Mouse (Mus musculus): ENCODE measurements around the gene Mesd. TPM values are rescaled to one million over a fixed set of nuclear protein-coding genes. Genes with fewer than 3 reads are reported as not detected.

Gene Mesd
- polyA plus RNA-seq, 1 experiment from 2014 or later: 39.6 TPM

GRCm38 (mm10) chr7:83847187-83848075 lies 36.8 kb upstream of the Mesd start:
- Histone ChIP-seq H3K4me1 (ENCODE audit: insufficient read depth) (peaks cover 31% of the 10 kb centered on the region), H3K36me3 (replicated peaks; ENCODE audit: insufficient read depth, low read length) (no peaks in the 10 kb centered on the region), H3K9ac (replicated peaks) (no peak overlapping the region), H3K27ac (ENCODE audit: low read depth) (peak overlapping the region; percentile 58), H3K27me3 (ENCODE audit: insufficient read depth, low read length) (no peaks in the 10 kb centered on the region), H3K9me3 (ENCODE audit: low read length) (no peaks in the 10 kb centered on the region), H3K4me3 (ENCODE audit: low read depth, low read length) (no peak overlapping the region), H3K4me2 (ENCODE audit: low read depth, low read length) (no peak overlapping the region)
- ATAC-seq (peak; percentile 61), DNase-seq (no peak)
- TF ChIP-seq CTCF (IDR thresholded peaks at IDR 0.05; ENCODE audit: low read depth): no peak
- no peak for TF ChIP-seq EP300 (IDR thresholded peaks at IDR 0.05; ENCODE audit: low read depth)
- 40% methylated on average over 5 of the region's 5 CpGs for WGBS (ENCODE audit: insufficient replicate concordance)

DNA sequence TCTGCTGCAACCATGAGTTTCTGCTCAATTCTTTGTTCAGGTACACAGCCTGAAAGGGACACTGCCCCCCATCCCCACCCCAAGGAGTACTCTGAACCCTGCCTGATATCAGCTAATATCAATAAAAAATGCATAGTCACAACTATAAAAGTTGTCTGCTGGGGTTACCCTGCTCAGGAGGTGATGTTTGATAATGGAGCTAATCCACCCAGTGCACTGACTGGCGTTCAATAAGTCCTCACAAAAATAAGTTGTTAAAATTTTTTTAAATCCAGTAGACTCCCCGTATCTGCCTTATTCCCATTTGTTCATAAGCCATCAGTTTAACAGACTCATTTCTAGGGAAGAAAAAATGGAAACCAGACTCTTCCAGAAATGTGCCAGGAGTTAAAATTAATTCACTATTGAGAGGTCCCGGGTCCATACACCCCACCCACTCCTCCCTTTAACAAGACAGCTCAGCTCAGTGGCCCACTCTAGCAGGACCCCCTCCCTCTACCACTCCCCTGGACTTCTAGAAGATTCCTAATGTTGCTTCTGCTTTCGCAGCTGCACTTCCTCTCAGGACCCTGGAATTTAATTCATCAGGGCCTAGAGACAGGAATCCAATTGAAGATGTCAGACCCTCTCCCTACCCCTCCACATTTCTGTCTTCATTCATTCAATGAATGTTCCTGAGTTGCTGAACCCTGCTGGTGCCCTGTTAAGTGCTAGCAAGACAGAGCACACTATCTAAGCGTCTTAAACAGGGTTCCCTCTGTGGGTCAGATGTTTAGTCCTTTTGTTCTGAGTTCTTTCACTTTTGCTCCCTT lies 32.5 kb upstream of the Mesd start:
- Histone ChIP-seq H3K4me3 (ENCODE audit: low read depth, low read length) (no peak overlapping the region), H3K4me1 (ENCODE audit: insufficient read depth) (peaks cover 24% of the 10 kb centered on the region), H3K4me2 (ENCODE audit: low read depth, low read length) (no peak overlapping the region), H3K9ac (replicated peaks) (no peak overlapping the region), H3K36me3 (replicated peaks; ENCODE audit: insufficient read depth, low read length) (no peaks in the 10 kb centered on the region), H3K27ac (ENCODE audit: low read depth) (no peak overlapping the region), H3K27me3 (ENCODE audit: insufficient read depth, low read length) (no peaks in the 10 kb centered on the region), H3K9me3 (ENCODE audit: low read length) (no peaks in the 10 kb centered on the region)
- 64% methylated on average over 5 of the region's 5 CpGs for WGBS (ENCODE audit: insufficient replicate concordance)
- ATAC-seq: no peak
- DNase-seq: no peak
- no peak for TF ChIP-seq CTCF (IDR thresholded peaks at IDR 0.05; ENCODE audit: low read depth)
- no peak for TF ChIP-seq EP300 (IDR thresholded peaks at IDR 0.05; ENCODE audit: low read depth)

DNA sequence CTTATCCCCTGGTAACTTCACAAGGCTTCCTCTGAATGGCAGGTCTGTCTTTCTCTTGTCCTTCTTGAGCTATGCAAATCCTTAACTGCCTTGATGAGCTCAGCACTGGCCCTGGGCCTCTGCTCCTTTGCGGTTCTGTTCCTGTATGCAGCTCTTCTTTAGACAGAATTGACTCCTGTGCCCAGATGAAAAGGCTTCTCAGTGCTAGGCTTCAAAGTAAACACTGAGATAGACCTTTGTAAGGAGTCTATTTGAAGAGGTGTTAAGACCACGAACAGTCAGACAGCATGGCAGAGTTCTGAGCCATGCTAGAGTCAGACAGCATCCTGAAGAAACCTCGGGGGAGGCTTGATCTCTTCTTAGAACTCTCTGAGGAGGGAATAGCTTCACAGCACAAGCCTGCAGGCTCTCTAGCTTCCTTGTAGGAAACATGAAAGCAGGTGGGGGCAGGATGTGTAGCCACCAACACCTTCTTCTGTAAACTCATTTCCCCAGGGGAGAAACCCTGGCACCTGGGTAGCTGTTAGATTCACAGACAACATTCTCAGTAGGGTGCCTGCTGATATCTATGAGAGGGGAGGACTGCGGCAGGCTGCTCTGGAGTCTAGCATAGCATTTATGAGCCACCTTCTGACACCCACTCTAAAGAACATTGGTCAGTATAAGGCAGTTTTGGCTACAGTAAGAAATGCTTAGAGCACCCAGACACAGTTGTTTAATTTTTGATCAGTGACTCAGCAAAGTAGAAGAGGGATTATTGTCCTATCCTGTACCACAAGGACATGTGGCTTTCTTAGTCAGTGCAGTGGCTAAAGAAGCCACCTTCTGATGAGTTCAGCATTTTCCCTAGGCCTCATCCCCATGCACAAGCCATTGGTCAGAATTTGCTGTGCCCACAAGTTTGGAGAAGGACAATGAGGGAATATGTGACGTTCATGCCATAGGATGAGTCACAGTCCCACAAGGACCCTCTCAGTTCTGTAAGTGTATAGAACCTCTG lies 31.6 kb upstream of the Mesd start:
- H3K9me3 ChIP-seq (ENCODE audit: low read length): no peaks in the 10 kb centered on the region
- no peaks in the 10 kb centered on the region for H3K27me3 ChIP-seq (ENCODE audit: insufficient read depth, low read length)
- H3K27ac ChIP-seq (ENCODE audit: low read depth): no peak overlapping the region
- H3K9ac ChIP-seq (replicated peaks): no peak overlapping the region
- WGBS (ENCODE audit: insufficient replicate concordance): 47% methylated on average over 5 of the region's 5 CpGs
- H3K4me1 ChIP-seq (ENCODE audit: insufficient read depth): peaks cover 15% of the 10 kb centered on the region
- no peak overlapping the region for H3K4me2 ChIP-seq (ENCODE audit: low read depth, low read length)
- H3K36me3 ChIP-seq (replicated peaks; ENCODE audit: insufficient read depth, low read length): no peaks in the 10 kb centered on the region
- DNase-seq (no peak), ATAC-seq (peak; percentile 15; the same call in 1 of the 2 replicates)
- TF ChIP-seq CTCF (IDR thresholded peaks at IDR 0.05; ENCODE audit: low read depth): no peak
- no peak for TF ChIP-seq EP300 (IDR thresholded peaks at IDR 0.05; ENCODE audit: low read depth)
- H3K4me3 ChIP-seq (ENCODE audit: low read depth, low read length): no peak overlapping the region

GRCm38 (mm10) chr7:83855203-83855602 lies 29.1 kb upstream of the Mesd start:
- Histone ChIP-seq H3K4me1 (ENCODE audit: insufficient read depth) (peaks cover 8% of the 10 kb centered on the region; the same call in 1 of the 2 replicates), H3K9ac (replicated peaks) (no peak overlapping the region), H3K4me3 (ENCODE audit: low read depth, low read length) (no peak overlapping the region), H3K9me3 (ENCODE audit: low read length) (no peaks in the 10 kb centered on the region), H3K36me3 (replicated peaks; ENCODE audit: insufficient read depth, low read length) (no peaks in the 10 kb centered on the region), H3K27me3 (ENCODE audit: insufficient read depth, low read length) (no peaks in the 10 kb centered on the region), H3K4me2 (ENCODE audit: low read depth, low read length) (no peak overlapping the region), H3K27ac (ENCODE audit: low read depth) (no peak overlapping the region)
- WGBS (ENCODE audit: insufficient replicate concordance): 79% methylated on average over 1 of the region's 1 CpGs
- TF ChIP-seq EP300 (IDR thresholded peaks at IDR 0.05; ENCODE audit: low read depth): no peak
- no peak for TF ChIP-seq CTCF (IDR thresholded peaks at IDR 0.05; ENCODE audit: low read depth)
- ATAC-seq: no peak
- no peak for DNase-seq

DNA sequence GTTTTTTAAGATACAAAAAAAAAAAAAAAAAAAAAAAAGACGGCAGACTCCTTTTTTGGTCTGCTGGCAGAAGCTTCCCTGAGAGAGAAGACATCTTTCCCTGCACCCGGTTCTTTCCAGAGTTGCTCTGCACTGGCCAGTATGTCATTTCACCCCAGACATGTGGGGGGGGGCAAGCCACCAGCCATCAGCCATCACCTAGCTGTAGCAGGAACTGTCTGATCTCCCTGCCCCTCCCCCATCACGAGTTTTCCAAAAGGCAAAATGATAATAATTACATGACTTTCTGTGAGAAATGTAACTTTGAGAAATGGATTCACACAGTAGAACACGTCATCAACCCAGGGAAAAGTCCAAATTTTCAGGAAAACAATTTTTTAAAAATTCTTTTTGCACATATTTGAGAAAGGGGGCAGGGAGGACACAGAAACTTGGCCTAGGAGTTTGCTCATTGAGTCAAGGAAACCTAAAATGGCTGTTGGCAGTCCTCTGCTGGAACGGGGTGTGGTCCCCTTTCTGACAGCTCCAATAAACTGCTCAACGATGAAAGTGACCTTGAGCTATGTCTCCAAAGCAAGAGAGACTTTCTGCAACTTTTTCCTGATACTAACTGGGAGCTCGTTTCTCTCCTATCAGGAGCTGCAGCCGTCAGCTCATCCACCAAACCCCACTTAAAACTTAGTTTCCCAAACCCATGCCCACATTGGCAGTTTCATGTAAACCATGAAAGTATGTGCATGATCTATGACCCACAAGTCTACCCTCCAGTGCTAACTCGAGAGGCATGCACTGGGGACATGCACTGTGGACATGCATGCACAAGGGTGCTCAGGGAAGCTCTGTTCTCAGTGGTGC lies 27.7 kb upstream of the Mesd start:
- ATAC-seq (no peak), DNase-seq (no peak)
- H3K4me1 ChIP-seq (ENCODE audit: insufficient read depth): peaks cover 8% of the 10 kb centered on the region; the same call in 1 of the 2 replicates
- WGBS (ENCODE audit: insufficient replicate concordance): 64% methylated on average over 9 of the region's 9 CpGs
- no peaks in the 10 kb centered on the region for H3K9me3 ChIP-seq (ENCODE audit: low read length)
- no peaks in the 10 kb centered on the region for H3K36me3 ChIP-seq (replicated peaks; ENCODE audit: insufficient read depth, low read length)
- H3K4me3 ChIP-seq (ENCODE audit: low read depth, low read length): no peak overlapping the region
- H3K27me3 ChIP-seq (ENCODE audit: insufficient read depth, low read length): no peaks in the 10 kb centered on the region
- H3K27ac ChIP-seq (ENCODE audit: low read depth): no peak overlapping the region
- H3K4me2 ChIP-seq (ENCODE audit: low read depth, low read length): no peak overlapping the region
- no peak overlapping the region for H3K9ac ChIP-seq (replicated peaks)
- no peak for TF ChIP-seq CTCF (IDR thresholded peaks at IDR 0.05; ENCODE audit: low read depth)
- TF ChIP-seq EP300 (IDR thresholded peaks at IDR 0.05; ENCODE audit: low read depth): no peak
